Mouse (Mus musculus) liver, embryonic 14 days (tissue): ENCODE data around the gene Gm9046. TPM values are rescaled to one million over a fixed set of nuclear protein-coding genes. Genes with fewer than 3 reads are reported as not detected.

Experiments used
- polyA plus RNA-seq: library from polyadenylated mRNA; depleted of rRNA; stranded (reverse); fragments of >200 nt; gene quantifications from 2 replicates; pipeline ENCODE4 v1.2.3, GENCODE M21; 2012; rRNA removed

Gm9046 gene
- polyA plus RNA-seq: not detected in 2 replicates

DNA sequence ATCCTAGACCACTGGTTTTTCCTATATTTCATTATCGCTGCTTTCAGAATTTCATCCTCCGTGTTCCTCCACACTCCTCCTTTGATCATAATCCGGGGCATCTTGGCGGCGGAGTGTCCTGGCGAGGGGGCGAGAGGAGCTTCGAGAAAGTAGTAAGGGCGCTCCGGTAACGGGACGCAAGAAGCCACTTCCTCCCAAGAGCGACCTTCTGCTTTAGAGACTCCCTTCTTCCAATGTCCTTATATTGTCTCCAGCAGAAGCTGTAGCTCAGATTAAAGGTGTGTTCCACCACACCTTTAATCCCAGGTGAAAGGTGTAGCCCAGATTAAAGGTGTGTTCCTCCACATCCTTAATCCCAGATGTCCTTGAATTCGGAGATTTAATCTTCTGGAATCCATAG, at the start of gene Gm9046:
Gene Gm9046, minus strand, starts transcription at position 101 of the 400 bp plus-strand sequence.

DNA sequence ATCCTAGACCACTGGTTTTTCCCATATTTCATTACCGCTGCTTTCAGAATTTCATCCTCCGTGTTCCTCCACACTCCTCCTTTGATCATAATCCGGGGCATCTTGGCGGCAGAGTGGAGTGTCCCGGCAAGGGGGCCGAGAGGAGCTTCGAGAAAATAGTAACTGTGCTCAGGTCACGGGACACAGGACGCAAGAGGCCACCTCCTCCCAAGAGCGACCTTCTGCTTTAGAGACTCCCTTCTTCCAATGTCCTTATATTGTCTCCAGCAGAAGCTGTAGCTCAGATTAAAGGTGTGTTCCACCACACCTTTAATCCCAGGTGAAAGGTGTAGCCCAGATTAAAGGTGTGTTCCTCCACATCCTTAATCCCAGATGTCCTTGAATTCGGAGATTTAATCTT, 10.9 kb upstream of the Gm9046 start, which contains the start of gene Gm9049:
Gene Gm9049, minus strand, starts transcription at position 101 of the 400 bp plus-strand sequence.

DNA sequence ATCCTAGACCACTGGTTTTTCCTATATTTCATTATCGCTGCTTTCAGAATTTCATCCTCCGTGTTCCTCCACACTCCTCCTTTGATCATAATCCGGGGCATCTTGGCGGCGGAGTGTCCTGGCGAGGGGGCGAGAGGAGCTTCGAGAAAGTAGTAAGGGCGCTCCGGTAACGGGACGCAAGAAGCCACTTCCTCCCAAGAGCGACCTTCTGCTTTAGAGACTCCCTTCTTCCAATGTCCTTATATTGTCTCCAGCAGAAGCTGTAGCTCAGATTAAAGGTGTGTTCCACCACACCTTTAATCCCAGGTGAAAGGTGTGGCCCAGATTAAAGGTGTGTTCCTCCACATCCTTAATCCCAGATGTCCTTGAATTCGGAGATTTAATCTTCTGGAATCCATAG, 5.5 kb upstream of the Gm9046 start, which contains the start of gene Gm9048:
Gene Gm9048, minus strand, starts transcription at position 101 of the 400 bp plus-strand sequence.

DNA sequence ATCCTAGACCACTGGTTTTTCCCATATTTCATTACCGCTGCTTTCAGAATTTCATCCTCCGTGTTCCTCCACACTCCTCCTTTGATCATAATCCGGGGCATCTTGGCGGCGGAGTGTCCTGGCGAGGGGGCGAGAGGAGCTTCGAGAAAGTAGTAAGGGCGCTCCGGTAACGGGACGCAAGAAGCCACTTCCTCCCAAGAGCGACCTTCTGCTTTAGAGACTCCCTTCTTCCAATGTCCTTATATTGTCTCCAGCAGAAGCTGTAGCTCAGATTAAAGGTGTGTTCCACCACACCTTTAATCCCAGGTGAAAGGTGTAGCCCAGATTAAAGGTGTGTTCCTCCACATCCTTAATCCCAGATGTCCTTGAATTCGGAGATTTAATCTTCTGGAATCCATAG, 5.3 kb downstream of the Gm9046 start, which contains the start of gene Gm9045:
Gene Gm9045, minus strand, starts transcription at position 101 of the 400 bp plus-strand sequence.

GRCm38 (mm10) chr10:118332308-118332707, 10.7 kb downstream of the Gm9046 start, which contains the start of gene Gm9044:
Gene Gm9044, minus strand, starts transcription at chr10:118332408.

GRCm38 (mm10) chr10:118326869-118327268, 16.2 kb downstream of the Gm9046 start, which contains the start of gene Gm9040:
Gene Gm9040, minus strand, starts transcription at chr10:118326969.

DNA sequence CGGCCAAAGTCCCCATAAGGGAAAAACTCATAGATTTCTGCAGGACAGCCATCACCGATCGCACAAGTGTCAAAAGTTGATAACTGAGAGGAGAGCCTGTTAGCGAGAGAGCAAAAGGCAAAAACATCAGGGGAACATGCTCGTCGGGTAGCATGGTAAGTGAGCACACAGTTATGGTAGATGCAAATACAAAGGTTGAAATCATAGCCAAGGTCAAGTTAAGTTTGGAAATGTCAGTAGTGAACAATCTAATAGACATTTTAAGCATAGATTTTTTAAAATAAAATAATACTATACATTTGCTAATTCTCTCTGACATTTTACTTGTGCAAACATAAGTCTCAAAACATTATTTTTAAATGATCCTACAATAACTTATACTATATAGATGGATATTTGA, 48.1 kb downstream of the Gm9046 start, which contains the start of gene Iltifb:
Gene Iltifb, minus strand, starts transcription at position 101 of the 400 bp plus-strand sequence.

Other genes with a start within 250 kb of the Gm9046 start
- 7.0 and 8.6 TPM in 2 replicates for gene Mdm1, start 201.4 kb downstream of the Gm9046 start, polyA plus RNA-seq
- gene Il22, start 138.3 kb downstream of the Gm9046 start, polyA plus RNA-seq: not detected in 2 replicates
- gene Gm32717, start 102.5 kb downstream of the Gm9046 start, polyA plus RNA-seq: 0.01 TPM in 1 of 2 replicates, not detected in the other
- 0.01 TPM in 1 of 2 replicates, not detected in the other for gene Gm32802, start 84.6 kb downstream of the Gm9046 start, polyA plus RNA-seq
- not detected in 2 replicates for gene Iltifb, start 48.2 kb downstream of the Gm9046 start, polyA plus RNA-seq
- gene Gm9040, start 16.3 kb downstream of the Gm9046 start, polyA plus RNA-seq: not detected in 2 replicates
- gene Gm9044, start 10.8 kb downstream of the Gm9046 start, polyA plus RNA-seq: not detected in 2 replicates
- 0.02 TPM in 1 of 2 replicates, not detected in the other for gene Gm9045, start 5.4 kb downstream of the Gm9046 start, polyA plus RNA-seq
- gene Gm9048, start 5.4 kb upstream of the Gm9046 start, polyA plus RNA-seq: not detected in 2 replicates
- gene Gm9049, start 10.8 kb upstream of the Gm9046 start, polyA plus RNA-seq: 0.02 TPM in 1 of 2 replicates, not detected in the other
- 0.02 TPM in 1 of 2 replicates, not detected in the other for gene Ifng, start 97.8 kb upstream of the Gm9046 start, polyA plus RNA-seq